Mouse (Mus musculus): ENCODE data around the gene Ift74.
A peak's percentile ranks its signal among the peaks of the same experiment; 100 is the strongest.
"Not testable (repeated sequence)": the region's sequence is repeated elsewhere in the genome, so short reads cannot be mapped to it uniquely, and the experiment has no call there.

Gene Ift74

GRCm38 (mm10) chr4:94613972-94614626 lies at the start of gene Ift74:
Gene Ift74 (plus strand): TSS chr4:94614491.
- DNase-seq, result peak; percentile 90

GRCm38 (mm10) chr4:94572677-94573076 lies 41.6 kb upstream of the Ift74 start:
- DNase-seq, result no peak

- DNase-seq, result no peak
Measured at GRCm38 (mm10) chr4:94591765-94592381, 22.4 kb upstream of the Ift74 start.

- DNase-seq, result no peak
Measured at GRCm38 (mm10) chr4:94592709-94593108, 21.6 kb upstream of the Ift74 start.

DNA sequence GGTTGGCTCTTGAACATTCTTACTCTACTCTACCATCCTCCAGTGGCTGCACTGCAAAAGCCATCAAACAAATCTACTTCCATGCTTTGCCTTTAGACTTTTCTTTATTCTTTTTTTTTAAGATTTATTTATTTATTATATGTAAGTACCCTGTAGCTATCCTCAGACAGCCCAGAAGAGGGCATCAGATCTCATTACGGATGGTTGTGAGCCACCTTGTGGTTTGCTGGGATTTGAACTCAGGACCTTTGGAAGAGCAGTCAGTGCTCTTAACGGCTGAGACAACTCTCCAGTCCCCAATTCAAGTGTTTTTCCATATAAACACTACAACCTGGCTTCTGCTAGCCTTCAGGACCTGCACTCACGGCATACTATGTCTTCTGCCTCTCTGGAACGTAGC lies 12.9 kb upstream of the Ift74 start:
- DNase-seq, result no peak

GRCm38 (mm10) chr4:94602496-94603030 lies 11.7 kb upstream of the Ift74 start:
- no peak for DNase-seq

DNA sequence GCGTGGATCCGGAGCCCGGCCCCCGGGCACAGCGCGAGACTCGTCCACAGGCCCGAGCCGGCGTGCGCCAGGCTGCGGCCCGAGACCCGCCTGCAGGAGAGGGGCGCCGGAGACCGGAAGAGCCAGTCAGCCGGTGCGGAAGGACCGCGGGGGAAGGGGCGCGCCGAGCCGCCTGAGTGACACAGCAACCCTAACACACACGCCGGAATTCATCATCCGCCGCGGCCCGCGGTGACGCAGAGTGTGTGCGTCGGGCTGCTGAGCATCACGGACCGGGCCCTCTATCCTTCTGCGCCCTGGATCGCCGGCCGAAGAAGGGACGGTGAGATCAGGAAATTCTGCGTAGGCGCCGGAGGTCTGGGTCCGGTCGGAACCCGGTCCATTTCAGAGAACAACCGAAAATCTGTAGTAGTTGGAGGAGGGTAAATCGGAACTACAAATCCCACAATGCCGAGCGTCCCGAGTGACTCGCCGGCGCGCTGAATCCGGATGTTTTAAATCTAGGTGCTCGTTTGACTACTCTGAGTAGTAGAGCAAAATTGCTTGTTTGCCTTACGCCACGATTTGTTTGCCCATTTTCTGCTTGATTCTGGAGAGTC lies 11.2 kb upstream of the Ift74 start, which contains the start of gene Plaa:
Plaa (minus strand) TSS at position 214 of the 599 bp plus-strand sequence.
- peak; percentile 86 for DNase-seq

DNA sequence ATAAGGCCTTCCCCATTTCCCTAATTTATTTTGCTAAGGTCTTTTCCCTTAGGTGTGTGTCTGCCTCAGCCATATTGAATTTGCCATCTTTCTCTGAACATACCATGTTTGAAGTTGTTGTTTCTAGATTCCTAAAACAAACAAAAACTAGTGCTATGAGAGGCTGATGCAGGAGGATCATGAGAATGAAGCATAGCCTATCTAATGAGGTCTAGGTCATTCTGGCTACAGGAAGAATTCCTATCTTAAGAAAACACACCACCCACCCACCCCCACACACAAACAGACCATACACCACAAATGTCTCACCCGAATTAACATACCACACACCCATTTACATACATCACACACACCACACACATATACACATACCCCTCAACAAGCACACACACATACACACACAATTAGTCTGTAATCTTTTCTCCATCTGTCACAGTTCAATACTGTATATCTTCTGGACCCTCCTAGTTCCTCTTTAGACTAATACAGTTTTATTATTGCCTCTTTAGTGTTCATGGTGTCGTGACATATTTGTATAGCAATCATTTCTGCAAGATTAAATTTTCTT lies 9.8 kb upstream of the Ift74 start:
- DNase-seq, result no peak

GRCm38 (mm10) chr4:94605591-94605990 lies 8.7 kb upstream of the Ift74 start:
- DNase-seq, result no peak

- no peak for DNase-seq
Measured at GRCm38 (mm10) chr4:94610339-94610738, 4.0 kb upstream of the Ift74 start.

- DNase-seq, result no peak
Measured at GRCm38 (mm10) chr4:94614627-94615006, 326 bp downstream of the Ift74 start.

GRCm38 (mm10) chr4:94620077-94620476 lies 5.8 kb downstream of the Ift74 start:
- DNase-seq, result no peak

- no peak for DNase-seq
Measured at GRCm38 (mm10) chr4:94643141-94643540, 28.9 kb downstream of the Ift74 start.

DNA sequence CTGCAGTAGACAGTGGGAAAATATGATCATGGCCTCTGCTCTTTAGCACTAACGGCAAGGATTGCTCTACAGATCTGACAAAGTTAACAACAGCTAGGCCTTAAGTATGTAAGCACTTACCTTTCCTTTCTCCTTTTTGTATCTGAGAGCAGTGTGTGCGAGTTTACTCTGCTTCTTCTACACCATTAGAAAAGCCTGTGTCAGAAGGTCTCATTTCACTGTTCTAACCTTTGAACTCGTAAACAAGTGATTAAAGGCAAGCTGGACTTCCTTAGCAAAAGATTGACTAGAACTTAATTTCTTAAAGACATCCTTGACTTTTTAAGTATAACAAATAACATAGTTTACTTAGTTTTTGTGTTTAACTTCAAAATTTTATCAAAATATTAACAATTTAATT lies 35.6 kb downstream of the Ift74 start, which contains the start of gene Lrrc19:
Lrrc19 (minus strand) TSS at position 225 of the 400 bp plus-strand sequence.
- no peak for DNase-seq

- DNase-seq, result not testable (repeated sequence)
Measured at GRCm38 (mm10) chr4:94650426-94651175, 36.3 kb downstream of the Ift74 start.

DNA sequence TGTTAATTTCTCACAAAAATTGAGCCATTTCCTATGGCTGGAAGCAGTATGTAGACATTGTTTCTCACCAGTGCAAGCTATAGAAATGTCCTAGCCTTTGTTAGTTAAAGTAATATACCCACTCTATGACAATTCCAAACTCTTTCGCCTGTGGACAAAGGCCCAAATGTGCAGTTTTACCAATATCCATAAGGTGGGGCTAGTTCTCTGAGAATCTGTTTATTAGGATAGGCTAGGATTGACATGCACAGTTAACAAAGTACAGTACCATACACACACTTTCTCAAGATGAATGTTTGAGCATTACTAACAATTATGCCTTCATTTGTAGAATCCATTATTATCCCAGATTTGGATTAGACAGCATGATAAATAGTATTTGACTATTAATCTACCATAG lies 55.4 kb downstream of the Ift74 start:
- DNase-seq, result no peak

DNA sequence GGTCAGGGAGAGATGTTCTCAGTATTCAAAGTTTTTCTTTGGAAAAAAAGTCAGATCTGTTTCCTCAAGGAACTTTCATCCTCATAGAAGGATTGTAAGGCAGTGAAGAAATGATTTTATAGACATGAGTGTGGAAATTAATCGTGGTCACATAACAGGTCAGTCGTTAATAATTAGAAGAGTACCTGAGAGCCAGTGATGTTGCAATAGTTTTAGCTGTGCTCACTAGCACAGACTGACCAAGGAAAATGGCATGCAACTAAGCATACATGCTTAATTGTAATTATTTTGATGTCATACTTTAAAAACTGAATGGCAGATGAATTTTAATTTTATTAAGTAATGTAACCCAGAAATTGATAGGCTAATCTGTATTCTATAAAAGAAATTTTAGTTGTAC lies 66.4 kb downstream of the Ift74 start:
- no peak for DNase-seq

DNA sequence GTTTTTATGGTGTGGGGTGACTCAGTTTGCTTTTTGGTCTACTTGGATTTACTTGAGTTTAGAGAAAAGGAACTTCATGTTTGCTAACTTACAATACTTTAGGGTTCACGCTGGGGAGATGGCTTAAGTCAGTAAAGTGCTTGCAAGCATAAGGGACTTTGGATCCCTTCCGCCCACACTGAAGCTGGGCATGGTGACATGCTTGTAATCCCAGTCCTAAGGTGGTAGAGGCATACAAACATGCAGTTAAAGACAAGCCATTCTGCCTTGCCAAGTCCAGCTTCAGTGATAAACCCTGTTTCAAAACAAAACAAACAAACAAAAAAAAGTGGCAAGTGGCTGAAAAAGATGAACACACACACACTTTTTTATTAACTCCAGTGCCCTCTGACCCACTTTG lies 66.9 kb downstream of the Ift74 start:
- no peak for DNase-seq

GRCm38 (mm10) chr4:94682029-94682428 lies 67.7 kb downstream of the Ift74 start:
- no peak for DNase-seq

- no peak for DNase-seq
Measured at GRCm38 (mm10) chr4:94683305-94683704, 69.0 kb downstream of the Ift74 start.

DNA sequence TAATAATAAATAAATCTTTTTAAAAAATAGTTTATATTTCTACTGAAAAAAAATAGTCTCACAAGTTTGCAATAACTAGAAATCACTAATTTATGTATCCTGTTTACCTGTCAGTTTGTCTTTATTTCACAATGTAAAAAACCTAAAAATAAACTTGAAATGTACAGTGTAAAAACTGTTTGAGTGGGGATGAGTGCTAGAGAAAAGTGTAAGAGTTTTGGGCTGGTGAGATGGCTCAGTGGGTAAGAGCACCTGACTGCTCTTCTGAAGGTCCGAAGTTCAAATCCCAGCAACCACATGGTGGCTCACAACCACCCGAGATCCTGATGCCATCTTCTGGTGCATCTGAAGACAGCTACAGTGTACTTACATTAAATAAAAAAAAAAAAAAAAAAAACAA lies 75.5 kb downstream of the Ift74 start:
- not testable (repeated sequence) for DNase-seq

GRCm38 (mm10) chr4:94691078-94691477 lies 76.8 kb downstream of the Ift74 start:
- no peak for DNase-seq

- no peak for DNase-seq
Measured at GRCm38 (mm10) chr4:94692175-94692574, 77.9 kb downstream of the Ift74 start.

Data from cerebellum, adult 8-10 months (tissue).